In genomic region chr7:30306083-30306779, GRCm38 (mm10) we compare ENCODE assay signal across 12 mouse cellular contexts. TPM values are rescaled to one million over a fixed set of nuclear protein-coding genes. Genes with fewer than 3 reads are reported as not detected.
DNase-seq lines count a peak whose midpoint lies in the region; ATAC-seq and TF ChIP-seq lines count a peak whose summit lies in the region.
"Had no signal": no experiment of that assay in that cellular context is flagged by ENCODE, and none has a peak within 500 bp of the region (broad histone marks: within the 10 kb centered on the region; RNA-seq: fewer than 3 reads in every experiment).

No protein-coding gene starts in this region.

- peak; percentile 43 for TF ChIP-seq RAD21 in MEL (IDR thresholded peaks at IDR 0.05; ENCODE audit: low read depth, low read length)

- no peak for DNase-seq in hindbrain, embryonic 14.5 days (ENCODE audit: low spot score)
- peak; percentile 42 for DNase-seq in midbrain, embryonic 14.5 days
- DNase-seq in midbrain, embryonic 11.5 days (ENCODE audit: low spot score, missing footprints) = no peak
- peak; percentile 46 for DNase-seq in MEL (ENCODE audit: low read depth, low spot score)
- no peak for DNase-seq in right cerebral cortex, adult 18-20 months
- DNase-seq: gastrocnemius, postnatal 36 days; lung, adult 18-20 months; right cerebral cortex, postnatal 25 days; thymus, postnatal 36 days had no signal

- ATAC-seq in hindbrain, embryonic 12.5 days (ENCODE audit: low FRiP score) = no peak
- ATAC-seq in hindbrain, embryonic 14.5 days (ENCODE audit: low FRiP score) = no peak
- no peak for ATAC-seq in midbrain, embryonic 14.5 days (ENCODE audit: low FRiP score, low TSS enrichment)
- ATAC-seq in midbrain, embryonic 11.5 days (ENCODE audit: low FRiP score) = no peak
- ATAC-seq in megakaryocyte progenitor cell, adult 5-6 weeks (replicated peaks; ENCODE audit: poor library complexity) = 0 out of 2 replicates have a peak, but pooled peaks have one; percentile 30

- TF ChIP-seq CTCF in MEL (IDR thresholded peaks at IDR 0.05 in 2 of 3, conservative IDR thresholded peaks at IDR 0.05 in 1 of 3; ENCODE audit: control insufficient read depth in 1 of 3, insufficient read depth in 1 of 3, low read depth in 2 of 3, low read length in 3 of 3, poor library complexity in 1 of 3, severe bottlenecking in 1 of 3) = peak; percentile 34 to 61 (median 50)

- H3K4me3 ChIP-seq in hindbrain, embryonic 12.5 days = no peak overlapping the region
- no peak overlapping the region for H3K4me3 ChIP-seq in hindbrain, embryonic 14.5 days (replicated peaks; ENCODE audit: low read length)
- H3K4me3 ChIP-seq in midbrain, embryonic 14.5 days (replicated peaks; ENCODE audit: low read depth, low read length) = no peak overlapping the region
- H3K4me3 ChIP-seq in midbrain, embryonic 11.5 days (ENCODE audit: low read depth, low read length) = no peak overlapping the region
- no peak overlapping the region for H3K4me3 ChIP-seq in MEL (ENCODE audit: control insufficient read depth in 1 of 2, insufficient read depth in 1 of 2, low read depth in 2 of 2, low read length in 2 of 2)

- no peak overlapping the region for H3K9ac ChIP-seq in hindbrain, embryonic 12.5 days
- no peak overlapping the region for H3K9ac ChIP-seq in hindbrain, embryonic 14.5 days
- H3K9ac ChIP-seq in midbrain, embryonic 14.5 days (replicated peaks; ENCODE audit: low read length) = no peak overlapping the region
- no peak overlapping the region for H3K9ac ChIP-seq in midbrain, embryonic 11.5 days (ENCODE audit: low read length)
- no peak overlapping the region for H3K9ac ChIP-seq in MEL (ENCODE audit: control insufficient read depth, low read depth, low read length, poor library complexity, severe bottlenecking)

- TF ChIP-seq EP300 in MEL (IDR thresholded peaks at IDR 0.05; ENCODE audit: low read depth in 1 of 2, low read length in 2 of 2) = no peak

- peaks cover 17% of the 10 kb centered on the region for H3K4me1 ChIP-seq in hindbrain, embryonic 12.5 days
- H3K4me1 ChIP-seq in hindbrain, embryonic 14.5 days (replicated peaks; ENCODE audit: control insufficient read depth, insufficient read depth, low read length) = peaks cover 17% of the 10 kb centered on the region
- H3K4me1 ChIP-seq in midbrain, embryonic 14.5 days (ENCODE audit: control insufficient read depth, insufficient read depth, low read length) = peaks cover 12% of the 10 kb centered on the region
- peaks cover 13% of the 10 kb centered on the region for H3K4me1 ChIP-seq in midbrain, embryonic 11.5 days (ENCODE audit: control insufficient read depth, insufficient read depth, low read length)
- H3K4me1 ChIP-seq in MEL (ENCODE audit: control insufficient read depth in 1 of 2, insufficient read depth in 2 of 2, low read length in 2 of 2) = peaks cover 0 to 13% of the 10 kb centered on the region in 2 experiments; a peak in 3 of 4 replicates

- no peak overlapping the region for H3K4me2 ChIP-seq in hindbrain, embryonic 12.5 days (replicated peaks)
- H3K4me2 ChIP-seq in hindbrain, embryonic 14.5 days (replicated peaks) = no peak overlapping the region
- no peak overlapping the region for H3K4me2 ChIP-seq in midbrain, embryonic 14.5 days (ENCODE audit: low read length)
- no peak overlapping the region for H3K4me2 ChIP-seq in midbrain, embryonic 11.5 days

- H3K36me3 ChIP-seq in hindbrain, embryonic 12.5 days = peaks cover 53% of the 10 kb centered on the region
- H3K36me3 ChIP-seq in hindbrain, embryonic 14.5 days (replicated peaks; ENCODE audit: control insufficient read depth, insufficient read depth) = peaks cover 52% of the 10 kb centered on the region
- peaks cover 56% of the 10 kb centered on the region for H3K36me3 ChIP-seq in midbrain, embryonic 14.5 days (ENCODE audit: control insufficient read depth, insufficient read depth, low read length)
- H3K36me3 ChIP-seq in midbrain, embryonic 11.5 days (ENCODE audit: control insufficient read depth, insufficient read depth, low read length) = peaks cover 19% of the 10 kb centered on the region
- H3K36me3 ChIP-seq in MEL (ENCODE audit: control insufficient read depth in 1 of 2, insufficient read depth in 2 of 2, low read length in 2 of 2) = no peaks in the 10 kb centered on the region

- 0 out of 2 replicates have a peak overlapping the region, but pooled peaks have one; percentile 26 for H3K27ac ChIP-seq in hindbrain, embryonic 12.5 days
- H3K27ac ChIP-seq in hindbrain, embryonic 14.5 days = no peak overlapping the region
- 0 out of 2 replicates have a peak overlapping the region, but pooled peaks have one; percentile 32 for H3K27ac ChIP-seq in midbrain, embryonic 14.5 days (replicated peaks; ENCODE audit: low read depth, low read length)
- H3K27ac ChIP-seq in midbrain, embryonic 11.5 days (ENCODE audit: low read depth, low read length) = no peak overlapping the region
- H3K27ac ChIP-seq in MEL (ENCODE audit: control insufficient read depth, low read depth, low read length) = no peak overlapping the region

- no peaks in the 10 kb centered on the region; the same call in 1 of the 2 replicates for H3K79me2 ChIP-seq in MEL (ENCODE audit: control insufficient read depth, insufficient read depth, low read length, poor library complexity)

- 91% methylated on average over 16 of the region's 16 CpGs for WGBS in hindbrain, embryonic 12.5 days
- WGBS in hindbrain, embryonic 14.5 days = 95% methylated on average over 13 of the region's 16 CpGs
- WGBS in midbrain, embryonic 14.5 days = 91% methylated on average over 16 of the region's 16 CpGs
- 93% methylated on average over 16 of the region's 16 CpGs for WGBS in midbrain, embryonic 11.5 days

- no peaks in the 10 kb centered on the region; the same call in 1 of the 2 replicates for H3K9me3 ChIP-seq in hindbrain, embryonic 12.5 days (replicated peaks)
- H3K9me3 ChIP-seq in hindbrain, embryonic 14.5 days (ENCODE audit: control insufficient read depth, low read length) = no peaks in the 10 kb centered on the region
- no peaks in the 10 kb centered on the region for H3K9me3 ChIP-seq in midbrain, embryonic 14.5 days (ENCODE audit: control insufficient read depth, low read length)
- H3K9me3 ChIP-seq in midbrain, embryonic 11.5 days (ENCODE audit: control insufficient read depth, low read length) = no peaks in the 10 kb centered on the region
- H3K9me3 ChIP-seq in MEL (replicated peaks; ENCODE audit: insufficient read depth, low read length) = no peaks in the 10 kb centered on the region

- no peak for TF ChIP-seq POLR2A in MEL (IDR thresholded peaks at IDR 0.05; ENCODE audit: control insufficient read depth in 1 of 2, insufficient read depth in 1 of 2, low read depth in 1 of 2, low read length in 2 of 2, poor library complexity in 1 of 2)

- H3K27me3 ChIP-seq in hindbrain, embryonic 12.5 days = no peaks in the 10 kb centered on the region
- H3K27me3 ChIP-seq in hindbrain, embryonic 14.5 days (ENCODE audit: control insufficient read depth, insufficient read depth, low read length) = no peaks in the 10 kb centered on the region
- H3K27me3 ChIP-seq in midbrain, embryonic 14.5 days (ENCODE audit: control insufficient read depth, insufficient read depth, low read length) = no peaks in the 10 kb centered on the region
- H3K27me3 ChIP-seq in midbrain, embryonic 11.5 days (ENCODE audit: control insufficient read depth, insufficient read depth, low read length) = no peaks in the 10 kb centered on the region
- no peaks in the 10 kb centered on the region for H3K27me3 ChIP-seq in MEL (ENCODE audit: control insufficient read depth in 1 of 2, insufficient read depth in 2 of 2, low read length in 2 of 2)

RNA-seq across cellular contexts. Expression of gene Alkbh6, which starts 2.3 kb away (rescaled TPM):
- polyA plus RNA-seq in hindbrain, embryonic 12.5 days (2016; fragmentation: Nextera tagmentation; extraction: Ambion mirVana) = 87.1 and 93.5 TPM in 2 replicates
- polyA plus RNA-seq in hindbrain, embryonic 14.5 days (2014; fragmentation: Nextera tagmentation; extraction: Ambion mirVana) = 119 and 123 TPM in 2 replicates
- polyA plus RNA-seq in midbrain, embryonic 14.5 days (2014; fragmentation: Nextera tagmentation; extraction: Ambion mirVana) = 107 and 145 TPM in 2 replicates
- 84.3 and 86.0 TPM in 2 replicates for polyA plus RNA-seq in midbrain, embryonic 11.5 days (2014; fragmentation: Nextera tagmentation; extraction: Ambion mirVana)
- total RNA-seq in MEL (2012; rRNA removed) = 15.0 and 16.2 TPM in 2 replicates
- 10 to 100 TPM in 1 of 2 experiments, not detected in 1; 24.6 TPM for polyA plus RNA-seq in MEL (2012; ENCODE audit: insufficient read depth in 1 of 2, insufficient read length in 2 of 2, low read depth in 1 of 2, low replicate concordance in 2 of 2, missing spikeins in 1 of 2)
- total RNA-seq in megakaryocyte progenitor cell, adult 5-6 weeks (2015) = 17.8 and 21.9 TPM in 2 replicates
- 34.2 and 41.8 TPM in 2 replicates for total RNA-seq in megakaryocyte progenitor cell, adult 5-6 weeks (2017)

RNA-seq across cellular contexts. Expression of gene Syne4, which starts 8.4 kb away (rescaled TPM):
- 36.9 and 39.2 TPM in 2 replicates for polyA plus RNA-seq in hindbrain, embryonic 12.5 days (2016; fragmentation: Nextera tagmentation; extraction: Ambion mirVana)
- 10.7 and 11.9 TPM in 2 replicates for polyA plus RNA-seq in hindbrain, embryonic 14.5 days (2014; fragmentation: Nextera tagmentation; extraction: Ambion mirVana)
- 9.3 and 10.2 TPM in 2 replicates for polyA plus RNA-seq in midbrain, embryonic 14.5 days (2014; fragmentation: Nextera tagmentation; extraction: Ambion mirVana)
- polyA plus RNA-seq in midbrain, embryonic 11.5 days (2014; fragmentation: Nextera tagmentation; extraction: Ambion mirVana) = 8.2 and 8.4 TPM in 2 replicates
- total RNA-seq in MEL (2012; rRNA removed) = 0.31 and 0.42 TPM in 2 replicates
- polyA plus RNA-seq in MEL (2012; ENCODE audit: insufficient read depth in 1 of 2, insufficient read length in 2 of 2, low read depth in 1 of 2, low replicate concordance in 2 of 2, missing spikeins in 1 of 2) = under 1 TPM in 1 of 2 experiments, not detected in 1; 0.82 TPM
- total RNA-seq in megakaryocyte progenitor cell, adult 5-6 weeks (2015) = 0.24 and 0.25 TPM in 2 replicates
- 2.0 TPM in 1 of 2 replicates, not detected in the other for total RNA-seq in megakaryocyte progenitor cell, adult 5-6 weeks (2017)

RNA-seq across cellular contexts. Expression of gene Clip3, which starts 14.7 kb away (rescaled TPM):
- polyA plus RNA-seq in hindbrain, embryonic 12.5 days (2016; fragmentation: Nextera tagmentation; extraction: Ambion mirVana) = 74.8 and 88.1 TPM in 2 replicates
- 123 and 146 TPM in 2 replicates for polyA plus RNA-seq in hindbrain, embryonic 14.5 days (2014; fragmentation: Nextera tagmentation; extraction: Ambion mirVana)
- 121 and 131 TPM in 2 replicates for polyA plus RNA-seq in midbrain, embryonic 14.5 days (2014; fragmentation: Nextera tagmentation; extraction: Ambion mirVana)
- polyA plus RNA-seq in midbrain, embryonic 11.5 days (2014; fragmentation: Nextera tagmentation; extraction: Ambion mirVana) = 66.6 and 92.0 TPM in 2 replicates
- not detected in 2 replicates for total RNA-seq in MEL (2012; rRNA removed)
- polyA plus RNA-seq in MEL (2012; ENCODE audit: insufficient read depth in 1 of 2, insufficient read length in 2 of 2, low read depth in 1 of 2, low replicate concordance in 2 of 2, missing spikeins in 1 of 2) = under 1 TPM in 1 of 2 experiments, not detected in 1; 0.19 TPM
- total RNA-seq in megakaryocyte progenitor cell, adult 5-6 weeks (2015) = not detected in 2 replicates
- not detected in 2 replicates for total RNA-seq in megakaryocyte progenitor cell, adult 5-6 weeks (2017)

RNA-seq across cellular contexts. Expression of gene E130208F15Rik, which starts 15.3 kb away (rescaled TPM):
- 0.33 and 0.49 TPM in 2 replicates for polyA plus RNA-seq in hindbrain, embryonic 12.5 days (2016; fragmentation: Nextera tagmentation; extraction: Ambion mirVana)
- polyA plus RNA-seq in hindbrain, embryonic 14.5 days (2014; fragmentation: Nextera tagmentation; extraction: Ambion mirVana) = not detected in 2 replicates
- not detected in 2 replicates for polyA plus RNA-seq in midbrain, embryonic 14.5 days (2014; fragmentation: Nextera tagmentation; extraction: Ambion mirVana)
- polyA plus RNA-seq in midbrain, embryonic 11.5 days (2014; fragmentation: Nextera tagmentation; extraction: Ambion mirVana) = 0.52 TPM in 1 of 2 replicates, not detected in the other
- total RNA-seq in MEL (2012; rRNA removed) = 0.92 and 0.96 TPM in 2 replicates
- polyA plus RNA-seq in MEL (2012; ENCODE audit: insufficient read depth in 1 of 2, insufficient read length in 2 of 2, low read depth in 1 of 2, low replicate concordance in 2 of 2, missing spikeins in 1 of 2) = 1 to 10 TPM in 1 of 2 experiments, not detected in 1; 3.2 TPM
- total RNA-seq in megakaryocyte progenitor cell, adult 5-6 weeks (2015) = 0.47 TPM in 1 of 2 replicates, not detected in the other
- 1.6 and 2.0 TPM in 2 replicates for total RNA-seq in megakaryocyte progenitor cell, adult 5-6 weeks (2017)
- polyA plus RNA-seq: embryonic facial prominence, embryonic 14.5 days had no signal

RNA-seq across cellular contexts. Expression of gene Sdhaf1, which starts 17.5 kb away (rescaled TPM):
- 22.3 and 23.4 TPM in 2 replicates for polyA plus RNA-seq in hindbrain, embryonic 12.5 days (2016; fragmentation: Nextera tagmentation; extraction: Ambion mirVana)
- polyA plus RNA-seq in hindbrain, embryonic 14.5 days (2014; fragmentation: Nextera tagmentation; extraction: Ambion mirVana) = 16.5 and 19.2 TPM in 2 replicates
- polyA plus RNA-seq in midbrain, embryonic 14.5 days (2014; fragmentation: Nextera tagmentation; extraction: Ambion mirVana) = 19.8 and 20.4 TPM in 2 replicates
- polyA plus RNA-seq in midbrain, embryonic 11.5 days (2014; fragmentation: Nextera tagmentation; extraction: Ambion mirVana) = 23.1 and 24.5 TPM in 2 replicates
- 4.3 and 4.5 TPM in 2 replicates for total RNA-seq in MEL (2012; rRNA removed)
- 1 to 10 TPM in 1 of 2 experiments, not detected in 1; 8.1 TPM for polyA plus RNA-seq in MEL (2012; ENCODE audit: insufficient read depth in 1 of 2, insufficient read length in 2 of 2, low read depth in 1 of 2, low replicate concordance in 2 of 2, missing spikeins in 1 of 2)
- total RNA-seq in megakaryocyte progenitor cell, adult 5-6 weeks (2015) = 7.6 and 9.0 TPM in 2 replicates
- total RNA-seq in megakaryocyte progenitor cell, adult 5-6 weeks (2017) = 10.5 and 11.7 TPM in 2 replicates

Comparison
In these comparisons a context has a peak if more than half of its experiments do, and no peak if none do; other contexts are left out.
1. H3K27ac ChIP-seq: peak in hindbrain, embryonic 12.5 days (single experiment) and midbrain, embryonic 14.5 days (single experiment); none in hindbrain, embryonic 14.5 days (single experiment), midbrain, embryonic 11.5 days (single experiment) and MEL (single experiment).
2. DNase-seq: peak in midbrain, embryonic 14.5 days (single experiment) and MEL (single experiment); none in hindbrain, embryonic 14.5 days (single experiment), midbrain, embryonic 11.5 days (single experiment) and right cerebral cortex, adult 18-20 months (single experiment).
3. RNA of gene Clip3, which starts 14.7 kb away (polyA plus RNA-seq): 121 to 131 TPM in midbrain, embryonic 14.5 days, 123 to 146 TPM in hindbrain, embryonic 14.5 days, 66.6 to 92.0 TPM in midbrain, embryonic 11.5 days and 74.8 to 88.1 TPM in hindbrain, embryonic 12.5 days; 0.19 TPM in MEL; every median in the first group is over 10 times any median in the second.